Mouse (Mus musculus) activated CD4-positive, CD25-positive, alpha-beta regulatory T cell (primary cell): ENCODE data around the gene Abl2. TPM values are rescaled to one million over a fixed set of nuclear protein-coding genes. Genes with fewer than 3 reads are reported as not detected.

Experiments used
- polyA plus RNA-seq, 2 experiments: library from polyadenylated mRNA; unstranded; fragments of 100-300 nt; shearing (Covaris generic); gene quantifications; one replicate each; pipeline ENCODE4 v1.2.1; 2017

Abl2 gene
- 1 to 10 TPM; 4.4 to 5.0 TPM for polyA plus RNA-seq

GRCm38 (mm10) chr1:156558024-156558930 lies at the start of gene Abl2:
Gene Abl2, plus strand, starts transcription at chr1:156558786.

GRCm38 (mm10) chr1:156523842-156524241 lies 34.7 kb upstream of the Abl2 start, which contains the start of gene Gm10031:
Gene Gm10031, plus strand, starts transcription at chr1:156524012.

GRCm38 (mm10) chr1:156674195-156675000 lies 115.8 kb downstream of the Abl2 start, which contains the start of gene Tor3a:
Gene Tor3a, minus strand, starts transcription at chr1:156674356.

Other genes with a start within 250 kb of the Abl2 start
- gene Nphs2, start 248.1 kb upstream of the Abl2 start, polyA plus RNA-seq = not detected
- gene Gm2000, start 192.7 kb upstream of the Abl2 start, polyA plus RNA-seq = 1,000 to 10,000 TPM; 1,054 to 2,045 TPM
- 1 to 10 TPM in 1 of 2 experiments, under 1 TPM in 1; 0.16 to 1.5 TPM for gene Axdnd1, start 137.6 kb upstream of the Abl2 start, polyA plus RNA-seq
- 10 to 100 TPM; 27.9 to 52.9 TPM for gene Soat1, start 84.5 kb upstream of the Abl2 start, polyA plus RNA-seq
- 1 to 10 TPM in 1 of 2 experiments, under 1 TPM in 1; 0.79 to 1.2 TPM for gene Gm10031, start 34.8 kb upstream of the Abl2 start, polyA plus RNA-seq
- 10 to 100 TPM; 24.1 to 42.0 TPM for gene Tor3a, start 115.6 kb downstream of the Abl2 start, polyA plus RNA-seq
- 10 to 100 TPM; 17.8 to 22.9 TPM for gene Fam20b, start 160.3 kb downstream of the Abl2 start, polyA plus RNA-seq